Mouse (Mus musculus) heart, postnatal 10 days (tissue): ENCODE results near the gene Etaa1. TPM values are rescaled to one million over a fixed set of nuclear protein-coding genes. Genes with fewer than 3 reads are reported as not detected.
A peak's percentile ranks its signal among the peaks of the same experiment; 100 is the strongest.
"Not testable (repeated sequence)": the region's sequence is repeated elsewhere in the genome, so short reads cannot be mapped to it uniquely, and the experiment has no call there.

Experiments used
- DNase-seq, 2 experiments: peaks; one replicate each; pipeline ENCODE4 v3.0.0; 2021
- intact Hi-C: fragments of 180-260 bp; cut with DNase I; formaldehyde crosslinking; loops from one replicate; pipeline ENCODE4 v1.15.1; 2025
- total RNA-seq, 2 experiments: library from RNA; stranded (reverse); gene quantifications; 2 replicates each; pipeline ENCODE4 v1.2.3; 2021

Gene Etaa1
- total RNA-seq, result 1 to 10 TPM; 3.9 to 5.1 TPM

- intact Hi-C loops, result loop anchor here (5.0 to 10.0 kb wide), 3 partner anchors 266 to 1071 kb away; no protein-coding TSS in a partner anchor
- peak; percentile 96 for DNase-seq
These were observed at the start of gene Etaa1 for GRCm38 (mm10) chr11:17953231-17954134. Gene Etaa1, minus strand, starts transcription at chr11:17953875.

DNA sequence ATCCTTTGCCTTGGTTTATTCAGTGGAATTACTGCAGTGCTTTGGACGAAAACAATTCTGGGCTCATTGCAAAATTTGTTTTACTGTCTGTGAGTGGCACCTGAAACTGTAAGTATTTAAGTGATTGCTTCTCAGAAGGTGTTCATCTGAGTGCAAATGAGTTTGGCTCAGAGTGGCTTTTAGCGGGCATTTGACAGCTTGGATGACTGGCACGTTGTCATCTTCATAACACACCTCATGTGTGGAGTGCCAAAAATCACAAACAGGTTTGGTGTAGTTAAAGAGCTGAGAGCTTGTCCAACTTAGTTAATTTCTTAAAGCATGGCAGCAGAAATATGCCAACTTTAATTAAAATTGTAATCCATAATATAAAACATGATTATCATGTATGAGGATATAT, 40.5 kb upstream of the Etaa1 start:
- intact Hi-C loops, result no loop called here

DNA sequence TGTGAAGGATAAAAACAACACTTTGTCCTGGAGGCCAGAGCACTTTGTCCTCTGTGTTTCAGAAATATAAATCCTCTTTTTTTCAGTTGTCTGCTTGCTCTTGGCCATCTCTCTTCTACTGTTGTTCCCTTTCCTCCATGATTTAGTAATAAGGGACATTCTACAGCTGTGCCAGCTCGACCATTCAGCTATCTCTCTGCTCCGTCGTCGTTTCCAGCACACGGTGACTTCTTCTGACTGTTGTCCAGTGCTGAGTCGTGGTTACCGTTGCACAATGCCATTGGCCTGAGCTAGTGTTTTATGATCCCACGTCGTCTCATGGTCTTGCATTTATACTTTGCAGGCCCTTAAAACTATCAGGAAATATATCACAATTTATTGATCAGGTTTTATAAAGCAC, 38.6 kb upstream of the Etaa1 start:
- intact Hi-C loops, result no loop called here

More for the DNA sequence above, 40.5 kb upstream of the Etaa1 start:
- no peak for DNase-seq

DNA sequence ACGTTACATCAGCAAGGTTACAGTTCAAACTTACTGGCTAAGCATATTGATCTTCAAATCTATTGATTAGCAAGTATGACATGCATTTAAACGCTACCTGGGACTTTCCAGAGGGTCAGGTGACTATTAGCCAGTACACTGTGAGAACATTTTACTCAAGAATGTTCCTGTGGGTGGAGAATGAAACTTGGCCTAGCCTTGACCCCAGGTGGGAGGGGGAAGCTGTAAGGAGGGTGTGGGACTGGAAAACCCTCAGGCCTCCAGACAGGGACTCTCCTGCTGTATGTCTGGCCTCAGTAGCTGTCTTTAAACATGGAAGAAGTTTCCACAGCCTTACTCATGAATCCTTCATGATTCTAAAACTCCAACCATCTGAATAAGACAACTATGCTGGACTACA, 29.7 kb upstream of the Etaa1 start:
- DNase-seq, result no peak

More for the DNA sequence above, 38.6 kb upstream of the Etaa1 start:
- DNase-seq, result no peak

DNA sequence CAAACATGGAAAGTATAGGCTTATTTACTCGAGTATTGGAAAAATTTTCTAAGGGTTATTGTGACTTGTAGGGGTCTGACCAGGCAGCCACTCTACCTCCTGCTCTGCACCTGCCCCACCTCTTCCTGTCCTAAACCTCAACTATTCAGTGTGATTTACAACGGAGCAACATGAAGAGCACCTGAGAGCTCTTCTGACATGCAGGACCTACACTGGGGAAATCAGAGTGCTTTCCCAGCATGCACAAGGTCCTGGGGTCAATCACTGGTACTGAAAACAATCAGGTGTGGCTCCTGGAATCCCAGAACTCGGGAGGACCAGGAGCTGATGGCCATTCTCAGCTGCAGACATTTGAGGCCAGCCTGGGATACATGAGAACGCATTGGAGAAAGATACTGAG, 27.6 kb upstream of the Etaa1 start:
- intact Hi-C loops, result no loop called here

More for the DNA sequence above, 29.7 kb upstream of the Etaa1 start:
- intact Hi-C loops, result no loop called here

GRCm38 (mm10) chr11:17975581-17975980, 21.9 kb upstream of the Etaa1 start:
- DNase-seq, result no peak
- intact Hi-C loops, result no loop called here

More for the DNA sequence above, 27.6 kb upstream of the Etaa1 start:
- DNase-seq, result no peak

GRCm38 (mm10) chr11:17952791-17953190, 884 bp downstream of the Etaa1 start:
- DNase-seq, result no peak
- intact Hi-C loops, result loop anchor here (5.0 to 10.0 kb wide), 3 partner anchors 265 to 1072 kb away; no protein-coding TSS in a partner anchor

DNA sequence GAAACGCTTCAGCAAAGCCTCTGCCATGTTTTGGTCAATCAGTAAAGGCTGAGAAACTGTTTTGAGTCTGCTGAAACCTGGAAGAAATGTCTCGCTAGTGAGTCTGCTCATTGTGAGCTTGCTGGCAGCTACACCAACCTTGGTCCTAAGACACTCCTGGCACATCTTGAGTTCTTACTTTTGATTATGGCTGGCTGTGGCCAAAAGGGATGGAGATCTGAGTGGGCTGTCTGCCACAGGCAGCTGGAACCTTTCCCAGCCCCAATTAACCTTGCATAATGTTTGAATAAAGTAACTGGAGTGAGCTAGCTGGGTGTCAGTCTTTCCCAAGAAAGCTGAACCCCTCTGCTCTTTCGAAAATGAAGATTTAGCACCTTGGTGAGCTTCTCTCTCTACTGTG, 2.3 kb downstream of the Etaa1 start:
- DNase-seq, result no peak
- intact Hi-C loops, result loop anchor here (5.0 to 10.0 kb wide), 3 partner anchors 264 to 1073 kb away; no protein-coding TSS in a partner anchor

- no peak for DNase-seq
- intact Hi-C loops, result no loop called here
These were observed 14.5 kb downstream of the Etaa1 start for GRCm38 (mm10) chr11:17939168-17939567.

- intact Hi-C loops, result no loop called here
- no peak for DNase-seq
These were observed 15.7 kb downstream of the Etaa1 start for GRCm38 (mm10) chr11:17937931-17938330.

DNA sequence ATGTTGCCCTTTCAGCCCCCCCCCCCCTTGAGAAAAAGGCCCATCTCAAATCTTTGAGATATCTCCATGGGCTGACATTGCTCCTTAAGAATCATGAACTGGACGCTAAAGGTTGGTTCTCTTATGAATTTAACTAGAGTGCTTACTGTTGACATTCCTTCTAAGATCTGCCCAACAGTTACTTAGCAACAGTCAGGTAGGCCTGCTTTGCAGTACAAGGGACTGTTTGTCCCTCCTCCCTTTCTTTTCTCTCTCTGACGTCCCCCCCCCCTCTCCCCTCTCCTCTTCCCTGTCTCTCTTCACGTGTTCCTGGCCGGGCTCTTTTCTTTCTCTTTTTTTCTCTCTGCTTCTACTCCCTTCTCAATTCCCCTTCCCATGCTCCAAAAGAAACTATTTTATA, 35.8 kb downstream of the Etaa1 start:
- intact Hi-C loops, result no loop called here
- no peak for DNase-seq

DNA sequence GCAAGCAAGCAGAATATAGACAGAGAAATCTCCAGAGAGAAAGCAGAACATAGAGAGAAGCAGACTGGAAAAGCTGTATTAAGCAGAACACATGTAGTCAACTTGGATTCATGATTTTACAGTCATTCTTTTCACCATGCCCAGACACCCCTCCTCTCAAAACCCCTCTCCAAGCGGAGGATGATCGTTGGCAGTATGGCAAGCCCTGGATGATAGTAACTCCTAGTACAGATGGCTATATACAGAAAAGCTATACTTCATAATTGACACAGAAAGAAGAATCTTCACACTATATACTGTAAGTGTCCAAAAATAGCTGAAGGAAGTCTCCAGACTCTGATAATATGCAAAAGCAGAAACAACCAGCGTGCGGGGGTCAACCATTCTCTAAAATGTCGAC, 36.6 kb downstream of the Etaa1 start:
- intact Hi-C loops, result no loop called here
- no peak for DNase-seq

DNA sequence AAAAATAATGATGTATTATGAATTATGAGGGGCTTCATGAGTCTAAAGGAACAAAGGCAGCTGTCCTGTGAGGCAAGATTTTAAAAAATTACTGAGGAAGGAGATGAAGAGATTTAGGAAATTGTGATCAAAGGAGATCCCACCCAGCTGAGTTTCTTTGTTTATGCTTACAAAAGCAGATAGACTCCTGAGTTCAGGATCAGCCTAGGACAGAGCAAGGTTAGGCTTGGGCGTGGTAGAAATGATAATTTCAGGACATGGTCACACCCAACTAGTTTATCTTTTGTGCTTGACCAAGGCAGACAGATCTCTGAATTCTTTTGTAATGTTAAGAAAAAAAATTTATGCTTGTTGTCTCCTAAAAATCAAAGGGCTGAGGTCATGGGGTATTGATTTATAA, 37.2 kb downstream of the Etaa1 start:
- no peak for DNase-seq
- intact Hi-C loops, result no loop called here

GRCm38 (mm10) chr11:17900996-17901395, 52.7 kb downstream of the Etaa1 start:
- intact Hi-C loops, DNase-seq: not testable (repeated sequence)
